Mouse (Mus musculus): ENCODE measurements at regions not wholly inside any gene's neighbourhood (a gene's known extent, or its start where the extent isn't known, plus 50 kb on each side); places are given as distances from the start of the nearest gene placed in this dataset.

- DNase-seq (ENCODE audit: low spot score in 2 of 2) = no peak
Measured at GRCm38 (mm10) chr6:143532380-143532779, 365.4 kb downstream of the Etnk1 start.

- no peak for DNase-seq (ENCODE audit: low spot score in 2 of 2)
Measured at GRCm38 (mm10) chr6:143535265-143535664, 368.2 kb downstream of the Etnk1 start.

- DNase-seq (ENCODE audit: low spot score in 2 of 2) = no peak
Measured at GRCm38 (mm10) chr6:143535726-143536125, 368.7 kb downstream of the Etnk1 start.

GRCm38 (mm10) chr6:143536525-143537293 is 369.7 kb downstream of the Etnk1 start:
- no peak for DNase-seq (ENCODE audit: low spot score in 2 of 2)

GRCm38 (mm10) chr6:143547406-143547903 is 380.4 kb downstream of the Etnk1 start:
- no peak for DNase-seq (ENCODE audit: low spot score in 2 of 2)

GRCm38 (mm10) chr6:143554946-143555345 is 387.9 kb downstream of the Etnk1 start:
- DNase-seq (ENCODE audit: low spot score in 2 of 2) = no peak

- DNase-seq (ENCODE audit: low spot score in 2 of 2) = no peak
Measured at GRCm38 (mm10) chr6:143558046-143558884, 391.2 kb downstream of the Etnk1 start.

GRCm38 (mm10) chr6:143559316-143559715 is 392.3 kb downstream of the Etnk1 start:
- no peak for DNase-seq (ENCODE audit: low spot score in 2 of 2)

GRCm38 (mm10) chr6:143561316-143562088 is 394.5 kb downstream of the Etnk1 start:
- no peak for DNase-seq (ENCODE audit: low spot score in 2 of 2)

GRCm38 (mm10) chr6:143571356-143572115 is 404.5 kb downstream of the Etnk1 start:
- DNase-seq (ENCODE audit: low spot score in 2 of 2) = no peak

GRCm38 (mm10) chr6:143579223-143579622 is 412.2 kb downstream of the Etnk1 start:
- no peak for DNase-seq (ENCODE audit: low spot score in 2 of 2)

GRCm38 (mm10) chr6:143589666-143590065 is 422.6 kb downstream of the Etnk1 start:
- DNase-seq (ENCODE audit: low spot score in 2 of 2) = no peak

- no peak for DNase-seq (ENCODE audit: low spot score in 2 of 2)
Measured at GRCm38 (mm10) chr6:143590231-143590630, 423.2 kb downstream of the Etnk1 start.

- no peak for DNase-seq (ENCODE audit: low spot score in 2 of 2)
Measured at GRCm38 (mm10) chr6:143592490-143592889, 425.5 kb downstream of the Etnk1 start.

GRCm38 (mm10) chr6:143595486-143595885 is 428.5 kb downstream of the Etnk1 start:
- no peak for DNase-seq (ENCODE audit: low spot score in 2 of 2)

- no peak for DNase-seq (ENCODE audit: low spot score in 2 of 2)
Measured at GRCm38 (mm10) chr6:143597414-143597813, 430.4 kb downstream of the Etnk1 start.

- no peak for DNase-seq (ENCODE audit: low spot score in 2 of 2)
Measured at GRCm38 (mm10) chr6:143598916-143599315, 431.9 kb downstream of the Etnk1 start.

GRCm38 (mm10) chr6:143609100-143609499 is 442.1 kb downstream of the Etnk1 start:
- no peak for DNase-seq (ENCODE audit: low spot score in 2 of 2)

- DNase-seq (ENCODE audit: low spot score in 2 of 2) = no peak
Measured at GRCm38 (mm10) chr6:143612966-143613365, 445.9 kb downstream of the Etnk1 start.

GRCm38 (mm10) chr6:143614431-143614987 is 447.5 kb downstream of the Etnk1 start:
- DNase-seq (ENCODE audit: low spot score in 2 of 2) = no peak
